Mouse (Mus musculus) heart, adult 2 months (tissue): Measurements from ENCODE around the gene Ifi205.
"Not testable (repeated sequence)": the region's sequence is repeated elsewhere in the genome, so short reads cannot be mapped to it uniquely, and the experiment has no call there.

ENCODE experiments used
- CTCF ChIP-seq: fragments of 200-600 bp; IDR thresholded peaks from 2 replicates; pipeline ENCODE4 v1.8.1; 2022; ENCODE audit warnings: antibody characterized with exemption, mild to moderate bottlenecking, moderate library complexity
- POLR2A ChIP-seq: fragments of 200-500 bp; IDR thresholded peaks from 2 replicates; pipeline ENCODE4 v1.6.1; 2011; ENCODE audit warnings: mild to moderate bottlenecking, low read depth, low read length, control low read depth; ENCODE audit not compliant: insufficient read depth

GRCm38 (mm10) chr1:173981038-173981437, 50.6 kb downstream of the Ifi205 start:
- not testable (repeated sequence) for TF ChIP-seq POLR2A, CTCF
